Mouse (Mus musculus): ENCODE results near the gene Clca3a1. TPM values are rescaled to one million over a fixed set of nuclear protein-coding genes. Genes with fewer than 3 reads are reported as not detected.

Gene Clca3a1
- total and polyA plus RNA-seq, 2 experiments from 2014 or later: 11.0 to 16.6 TPM

GRCm38 (mm10) chr3:144708612-144709011 lies 52.2 kb downstream of the Clca3a1 start:
- H3K9ac ChIP-seq (replicated peaks; ENCODE audit: low read depth, low read length): no peak overlapping the region
- TF ChIP-seq EP300 (IDR thresholded peaks at IDR 0.05; ENCODE audit: low read depth) (no peak), CTCF (IDR thresholded peaks at IDR 0.05; ENCODE audit: low read depth) (no peak)
- ATAC-seq (ENCODE audit: insufficient read depth, low read depth) (no peak), DNase-seq (ENCODE audit: low spot score) (no peak)
- no peak overlapping the region for H3K27ac ChIP-seq (ENCODE audit: low read depth)
- H3K9me3 ChIP-seq (replicated peaks; ENCODE audit: control insufficient read depth, low read length): no peaks in the 10 kb centered on the region
- peaks cover 67% of the 10 kb centered on the region for H3K36me3 ChIP-seq (replicated peaks; ENCODE audit: control insufficient read depth, insufficient read depth, low read length)
- 0 out of 2 replicates have a peak, but pooled peaks cover under 1% of the 10 kb centered on the region for H3K4me1 ChIP-seq (ENCODE audit: control insufficient read depth, insufficient read depth)
- no peak overlapping the region for H3K4me3 ChIP-seq (ENCODE audit: low read depth, low read length)
- WGBS: 81% methylated on average over 5 of the region's 5 CpGs
- no peaks in the 10 kb centered on the region for H3K27me3 ChIP-seq (ENCODE audit: control insufficient read depth, insufficient read depth, low read length)
- H3K4me2 ChIP-seq (ENCODE audit: low read depth, low read length): no peak overlapping the region

- TF ChIP-seq EP300 (IDR thresholded peaks at IDR 0.05; ENCODE audit: low read depth): no peak
- TF ChIP-seq CTCF (IDR thresholded peaks at IDR 0.05; ENCODE audit: low read depth): no peak
These were observed 56.8 kb downstream of the Clca3a1 start for GRCm38 (mm10) chr3:144703959-144704358.

GRCm38 (mm10) chr3:144698790-144699433 lies 61.9 kb downstream of the Clca3a1 start:
- WGBS: 57% methylated on average over 5 of the region's 5 CpGs
- no peaks in the 10 kb centered on the region for H3K4me1 ChIP-seq (ENCODE audit: control insufficient read depth, insufficient read depth)
- TF ChIP-seq CTCF (IDR thresholded peaks at IDR 0.05; ENCODE audit: low read depth) (no peak), EP300 (IDR thresholded peaks at IDR 0.05; ENCODE audit: low read depth) (no peak)
- no peak overlapping the region for H3K9ac ChIP-seq (replicated peaks; ENCODE audit: low read depth, low read length)
- peaks cover 82% of the 10 kb centered on the region for H3K36me3 ChIP-seq (replicated peaks; ENCODE audit: control insufficient read depth, insufficient read depth, low read length)
- no peak for DNase-seq (ENCODE audit: low spot score)
- H3K27ac ChIP-seq (ENCODE audit: low read depth): no peak overlapping the region
- no peaks in the 10 kb centered on the region for H3K9me3 ChIP-seq (replicated peaks; ENCODE audit: control insufficient read depth, low read length)
- H3K4me3 ChIP-seq (ENCODE audit: low read depth, low read length): no peak overlapping the region
- H3K4me2 ChIP-seq (ENCODE audit: low read depth, low read length): no peak overlapping the region
- no peaks in the 10 kb centered on the region for H3K27me3 ChIP-seq (ENCODE audit: control insufficient read depth, insufficient read depth, low read length)
- ATAC-seq (ENCODE audit: insufficient read depth, low read depth): no peak

More at GRCm38 (mm10) chr3:144703959-144704358, 56.8 kb downstream of the Clca3a1 start:
- WGBS: 88% methylated on average over 6 of the region's 6 CpGs
- H3K36me3 ChIP-seq (replicated peaks; ENCODE audit: control insufficient read depth, insufficient read depth, low read length): peaks cover 67% of the 10 kb centered on the region
- H3K9ac ChIP-seq (replicated peaks; ENCODE audit: low read depth, low read length): no peak overlapping the region
- ATAC-seq (ENCODE audit: insufficient read depth, low read depth) (no peak), DNase-seq (ENCODE audit: low spot score) (no peak)
- no peaks in the 10 kb centered on the region for H3K9me3 ChIP-seq (replicated peaks; ENCODE audit: control insufficient read depth, low read length)
- H3K27ac ChIP-seq (ENCODE audit: low read depth): no peak overlapping the region
- H3K4me1 ChIP-seq (ENCODE audit: control insufficient read depth, insufficient read depth): no peaks in the 10 kb centered on the region
- no peak overlapping the region for H3K4me3 ChIP-seq (ENCODE audit: low read depth, low read length)
- no peak overlapping the region for H3K4me2 ChIP-seq (ENCODE audit: low read depth, low read length)
- H3K27me3 ChIP-seq (ENCODE audit: control insufficient read depth, insufficient read depth, low read length): no peaks in the 10 kb centered on the region

- Histone ChIP-seq H3K27me3 (ENCODE audit: control insufficient read depth, insufficient read depth, low read length) (no peaks in the 10 kb centered on the region), H3K4me1 (ENCODE audit: control insufficient read depth, insufficient read depth) (no peaks in the 10 kb centered on the region), H3K9me3 (replicated peaks; ENCODE audit: control insufficient read depth, low read length) (no peaks in the 10 kb centered on the region), H3K4me2 (ENCODE audit: low read depth, low read length) (no peak overlapping the region), H3K36me3 (replicated peaks; ENCODE audit: control insufficient read depth, insufficient read depth, low read length) (peaks cover 83% of the 10 kb centered on the region), H3K27ac (ENCODE audit: low read depth) (no peak overlapping the region), H3K9ac (replicated peaks; ENCODE audit: low read depth, low read length) (no peak overlapping the region), H3K4me3 (ENCODE audit: low read depth, low read length) (no peak overlapping the region)
- DNase-seq (ENCODE audit: low spot score) (no peak), ATAC-seq (ENCODE audit: insufficient read depth, low read depth) (no peak)
- TF ChIP-seq CTCF (IDR thresholded peaks at IDR 0.05; ENCODE audit: low read depth) (no peak), EP300 (IDR thresholded peaks at IDR 0.05; ENCODE audit: low read depth) (no peak)
- WGBS: 60% methylated on average over 3 of the region's 3 CpGs
These were observed 62.8 kb downstream of the Clca3a1 start for GRCm38 (mm10) chr3:144697942-144698341.

GRCm38 (mm10) chr3:144697154-144697553 lies 63.6 kb downstream of the Clca3a1 start:
- Histone ChIP-seq H3K36me3 (replicated peaks; ENCODE audit: control insufficient read depth, insufficient read depth, low read length) (peaks cover 81% of the 10 kb centered on the region), H3K4me3 (ENCODE audit: low read depth, low read length) (no peak overlapping the region), H3K27me3 (ENCODE audit: control insufficient read depth, insufficient read depth, low read length) (no peaks in the 10 kb centered on the region), H3K9me3 (replicated peaks; ENCODE audit: control insufficient read depth, low read length) (no peaks in the 10 kb centered on the region), H3K4me2 (ENCODE audit: low read depth, low read length) (no peak overlapping the region), H3K9ac (replicated peaks; ENCODE audit: low read depth, low read length) (no peak overlapping the region), H3K27ac (ENCODE audit: low read depth) (no peak overlapping the region), H3K4me1 (ENCODE audit: control insufficient read depth, insufficient read depth) (no peaks in the 10 kb centered on the region)
- 46% methylated on average over 5 of the region's 5 CpGs for WGBS
- DNase-seq (ENCODE audit: low spot score): no peak
- no peak for ATAC-seq (ENCODE audit: insufficient read depth, low read depth)
- no peak for TF ChIP-seq EP300 (IDR thresholded peaks at IDR 0.05; ENCODE audit: low read depth)
- no peak for TF ChIP-seq CTCF (IDR thresholded peaks at IDR 0.05; ENCODE audit: low read depth)

- Histone ChIP-seq H3K9ac (replicated peaks; ENCODE audit: low read depth, low read length) (no peak overlapping the region), H3K27ac (ENCODE audit: low read depth) (no peak overlapping the region), H3K4me3 (ENCODE audit: low read depth, low read length) (no peak overlapping the region), H3K4me1 (ENCODE audit: control insufficient read depth, insufficient read depth) (no peaks in the 10 kb centered on the region), H3K4me2 (ENCODE audit: low read depth, low read length) (no peak overlapping the region), H3K27me3 (ENCODE audit: control insufficient read depth, insufficient read depth, low read length) (no peaks in the 10 kb centered on the region), H3K9me3 (replicated peaks; ENCODE audit: control insufficient read depth, low read length) (no peaks in the 10 kb centered on the region), H3K36me3 (replicated peaks; ENCODE audit: control insufficient read depth, insufficient read depth, low read length) (peaks cover 72% of the 10 kb centered on the region)
- WGBS: 69% methylated on average over 7 of the region's 7 CpGs
- no peak for ATAC-seq (ENCODE audit: insufficient read depth, low read depth)
- DNase-seq (ENCODE audit: low spot score): no peak
- TF ChIP-seq EP300 (IDR thresholded peaks at IDR 0.05; ENCODE audit: low read depth) (no peak), CTCF (IDR thresholded peaks at IDR 0.05; ENCODE audit: low read depth) (no peak)
These were observed 65.8 kb downstream of the Clca3a1 start for GRCm38 (mm10) chr3:144694941-144695340.
